Comparison of ENCODE assay signal across 23 mouse cellular contexts in the genomic region with DNA sequence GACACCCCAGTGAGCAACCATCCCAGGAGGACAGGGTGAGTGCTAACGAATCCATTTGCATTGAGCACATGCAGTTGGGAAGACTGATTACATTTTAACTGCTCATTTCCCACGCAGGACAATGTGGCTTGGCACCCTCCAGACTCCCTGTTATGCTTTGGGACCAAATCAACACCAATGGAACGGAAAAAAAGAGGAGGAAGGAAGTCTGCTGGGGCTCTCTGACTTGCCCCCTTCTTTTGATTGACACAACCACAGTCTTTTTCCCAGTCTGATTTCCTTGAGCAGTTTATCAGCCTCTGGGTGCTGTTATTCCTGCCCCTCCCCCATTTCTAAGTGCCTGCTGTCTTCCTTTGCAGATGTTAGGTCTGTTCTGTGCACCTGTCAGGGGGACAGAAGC.
DNase-seq lines count a peak whose midpoint lies in the region; ATAC-seq lines count a peak whose summit lies in the region.
"Had no signal": no experiment of that assay in that cellular context is flagged by ENCODE, and none has a peak within 500 bp of the region (broad histone marks: within the 10 kb centered on the region; RNA-seq: fewer than 3 reads in every experiment).

No protein-coding gene starts in this region.

- no peak overlapping the region for H3K4me3 ChIP-seq in midbrain, embryonic 10.5 days
- H3K4me3 ChIP-seq: embryonic facial prominence, embryonic 10.5 days; embryonic facial prominence, embryonic 12.5 days; forebrain, embryonic 13.5 days; forebrain, embryonic 15.5 days had no signal

- no peaks in the 10 kb centered on the region for H3K36me3 ChIP-seq in midbrain, embryonic 10.5 days
- H3K36me3 ChIP-seq: embryonic facial prominence, embryonic 10.5 days; embryonic facial prominence, embryonic 12.5 days; forebrain, embryonic 15.5 days; G1E had no signal

- no peaks in the 10 kb centered on the region for H3K9me3 ChIP-seq in midbrain, embryonic 10.5 days (replicated peaks)
- H3K9me3 ChIP-seq: embryonic facial prominence, embryonic 10.5 days; embryonic facial prominence, embryonic 12.5 days; forebrain, embryonic 13.5 days; forebrain, embryonic 15.5 days had no signal

- no peak overlapping the region for H3K27ac ChIP-seq in midbrain, embryonic 10.5 days (replicated peaks)
- H3K27ac ChIP-seq: embryonic facial prominence, embryonic 10.5 days; embryonic facial prominence, embryonic 12.5 days; forebrain, embryonic 13.5 days; forebrain, embryonic 15.5 days had no signal

- 43% methylated on average over 3 of the region's 3 CpGs for WGBS in midbrain, embryonic 10.5 days

- peak; percentile 83 for ATAC-seq in common myeloid progenitor, adult 5-6 weeks (replicated peaks; ENCODE audit: low read depth, poor library complexity, severe bottlenecking)
- 0 out of 2 replicates have a peak, but pooled peaks have one; percentile 6 for ATAC-seq in megakaryocyte progenitor cell, adult 5-6 weeks (replicated peaks; ENCODE audit: poor library complexity)
- ATAC-seq: CD4-positive, CD25-positive, alpha-beta regulatory T cell, adult 4 months; forebrain, embryonic 13.5 days; forebrain, embryonic 15.5 days; forebrain, postnatal 0 days had no signal

- H3K27me3 ChIP-seq in midbrain, embryonic 10.5 days (ENCODE audit: low read depth, poor library complexity, severe bottlenecking), result 0 out of 2 replicates have a peak, but pooled peaks cover 7% of the 10 kb centered on the region
- H3K27me3 ChIP-seq: embryonic facial prominence, embryonic 12.5 days; forebrain, embryonic 13.5 days; forebrain, embryonic 15.5 days had no signal

- 0 out of 2 replicates have a peak, but pooled peaks cover 2% of the 10 kb centered on the region for H3K4me1 ChIP-seq in midbrain, embryonic 10.5 days
- H3K4me1 ChIP-seq: embryonic facial prominence, embryonic 10.5 days; embryonic facial prominence, embryonic 12.5 days had no signal

- peak; percentile 13 for DNase-seq in retina, embryonic 14.5 days (ENCODE audit: low spot score)
- no peak for DNase-seq in retina, postnatal 1 day
- no peak for DNase-seq in adrenal gland, adult 8-10 months
- DNase-seq in midbrain, embryonic 10.5 days (ENCODE audit: low spot score), result no peak
- DNase-seq: adrenal gland, adult 2 months; adrenal gland, postnatal 14 days; adrenal gland, postnatal 36 days; B cell, adult 2 months; cerebellum, adult 11 months; cerebellum, adult 18-20 months; cerebellum, adult 8-10 months; cerebellum, adult 9-11 months; cerebellum, postnatal 14 days; cerebellum, postnatal 36 days; forebrain, postnatal 0 days had no signal
